Mouse (Mus musculus) spleen, adult 12 weeks (tissue): ENCODE data around the gene Scn8a.

Source experiments
- DNase-seq: peaks from one replicate; pipeline ENCODE4 v3.0.0; 2022; ENCODE audit warnings: low spot score

Scn8a gene

GRCm38 (mm10) chr15:101070762-101071161 is 201.1 kb downstream of the Scn8a start:
- no peak for DNase-seq

- DNase-seq = no peak
Measured at GRCm38 (mm10) chr15:101072736-101073135, 203.1 kb downstream of the Scn8a start.

GRCm38 (mm10) chr15:101074067-101074466 is 204.4 kb downstream of the Scn8a start:
- no peak for DNase-seq

- DNase-seq = no peak
Measured at GRCm38 (mm10) chr15:101075150-101075549, 205.5 kb downstream of the Scn8a start.

GRCm38 (mm10) chr15:101075656-101076055 is 206.0 kb downstream of the Scn8a start:
- no peak for DNase-seq

GRCm38 (mm10) chr15:101076071-101077000 is 206.7 kb downstream of the Scn8a start:
- no peak for DNase-seq

- DNase-seq = no peak
Measured at GRCm38 (mm10) chr15:101077001-101077812, 207.5 kb downstream of the Scn8a start.

- DNase-seq = no peak
Measured at GRCm38 (mm10) chr15:101077813-101078730, 208.4 kb downstream of the Scn8a start, which contains the start of gene Fignl2. TSS of gene Fignl2 (minus strand) at chr15:101078567.

- no peak for DNase-seq
Measured at GRCm38 (mm10) chr15:101078731-101079156, 209.1 kb downstream of the Scn8a start.

GRCm38 (mm10) chr15:101080031-101080520 is 210.4 kb downstream of the Scn8a start:
- no peak for DNase-seq

GRCm38 (mm10) chr15:101081035-101081548 is 211.4 kb downstream of the Scn8a start:
- no peak for DNase-seq

GRCm38 (mm10) chr15:101082236-101082635 is 212.6 kb downstream of the Scn8a start:
- no peak for DNase-seq

- DNase-seq = no peak
Measured at GRCm38 (mm10) chr15:101084499-101084898, 214.8 kb downstream of the Scn8a start.

- DNase-seq = no peak
Measured at GRCm38 (mm10) chr15:101086451-101086850, 216.8 kb downstream of the Scn8a start.

GRCm38 (mm10) chr15:101086956-101087355 is 217.3 kb downstream of the Scn8a start:
- DNase-seq = no peak

GRCm38 (mm10) chr15:101088291-101088690 is 218.6 kb downstream of the Scn8a start:
- DNase-seq = no peak

- DNase-seq = no peak
Measured at GRCm38 (mm10) chr15:101091551-101091950, 221.9 kb downstream of the Scn8a start.

GRCm38 (mm10) chr15:101092121-101092828 is 222.6 kb downstream of the Scn8a start:
- no peak for DNase-seq

- no peak for DNase-seq
Measured at GRCm38 (mm10) chr15:101092829-101093648, 223.4 kb downstream of the Scn8a start.

- DNase-seq = no peak
Measured at GRCm38 (mm10) chr15:101093988-101094387, 224.3 kb downstream of the Scn8a start.
